Mouse (Mus musculus): ENCODE results near the gene Cfap73. TPM values are rescaled to one million over a fixed set of nuclear protein-coding genes. Genes with fewer than 3 reads are reported as not detected.
A peak's percentile ranks its signal among the peaks of the same experiment; 100 is the strongest.

The Cfap73 gene
- total RNA-seq, 1 experiment from 2014 or later: 3.1 TPM

DNA sequence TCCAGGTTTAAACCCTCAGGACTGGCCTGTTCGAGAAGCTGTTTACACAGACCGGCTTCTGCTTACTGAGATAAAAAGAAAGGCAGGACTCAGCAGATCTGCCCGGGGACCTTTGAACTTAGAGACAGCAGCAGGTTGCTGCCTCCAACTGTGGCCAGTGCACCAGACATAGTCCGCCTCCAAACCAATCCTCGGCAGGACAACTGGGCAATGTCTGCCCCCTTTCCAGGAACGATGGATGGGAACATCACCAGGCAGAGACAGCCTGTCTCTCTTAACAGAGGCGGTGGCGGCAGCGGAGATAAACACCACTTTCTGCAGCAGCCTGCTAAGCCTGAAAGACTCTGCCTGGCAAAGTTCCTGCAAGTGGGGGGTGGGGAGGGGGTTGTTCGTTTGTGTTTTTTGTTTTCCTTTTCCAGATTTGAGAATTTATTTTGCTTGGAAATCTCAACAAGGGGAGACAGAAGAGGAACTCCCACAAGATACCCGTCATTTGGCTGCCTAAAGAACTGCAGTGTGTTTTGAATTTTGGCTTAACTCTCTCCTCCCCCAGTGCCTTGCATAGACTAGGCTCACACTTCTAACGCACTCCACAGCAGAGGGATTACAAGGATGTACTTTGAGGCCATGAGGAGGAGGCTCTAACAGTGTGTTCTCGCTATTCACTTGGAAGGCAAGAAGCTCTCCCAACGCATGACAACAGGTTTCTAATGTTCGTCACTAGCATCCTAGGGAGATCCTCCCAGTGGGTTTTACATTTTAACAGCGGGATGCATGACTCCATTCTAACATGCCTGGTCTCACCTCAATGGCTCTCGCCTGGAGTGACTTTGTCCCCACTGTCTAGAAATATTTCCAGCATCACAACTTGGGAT lies 47.1 kb downstream of the Cfap73 start:
- DNase-seq: no peak

DNA sequence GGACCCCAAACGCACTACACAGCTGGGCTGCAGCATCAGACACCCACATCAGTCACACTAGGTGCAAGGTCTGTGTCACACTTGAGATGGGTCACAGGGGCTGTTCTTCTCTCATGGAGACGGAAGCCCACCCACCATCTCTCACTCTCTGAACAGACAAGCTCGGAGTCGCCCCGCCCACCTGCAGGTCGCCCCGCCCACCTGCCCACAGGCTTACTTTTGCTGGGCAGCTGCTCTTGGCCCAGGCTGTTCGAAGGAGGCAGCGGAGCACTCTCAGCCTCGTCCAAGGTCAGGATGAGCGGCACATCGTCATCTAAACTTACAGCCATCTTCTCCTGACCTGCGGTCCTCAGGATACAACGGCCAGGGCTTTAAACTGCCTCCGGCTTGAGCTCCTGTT lies 49.1 kb downstream of the Cfap73 start:
- DNase-seq: no peak

DNA sequence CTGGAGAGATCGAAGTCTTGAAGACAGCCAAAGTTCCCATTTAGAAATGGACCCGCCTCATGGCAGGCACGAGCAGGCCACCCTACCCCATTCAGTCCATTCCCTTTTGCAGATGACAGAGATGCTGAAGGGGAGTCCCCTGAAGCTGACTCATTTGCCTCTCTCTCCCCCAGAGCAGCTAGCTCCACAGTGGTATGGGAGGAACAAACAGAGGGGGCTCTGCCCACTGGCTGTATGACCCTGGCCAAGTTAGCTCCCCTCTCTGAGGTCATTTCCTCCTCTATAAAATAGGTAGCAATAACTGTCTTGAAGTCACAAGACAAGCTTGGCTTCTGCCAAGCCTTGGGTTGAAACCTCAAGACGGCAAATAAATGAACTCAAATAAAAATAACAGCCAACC lies 50.5 kb downstream of the Cfap73 start:
- DNase-seq: no peak

DNA sequence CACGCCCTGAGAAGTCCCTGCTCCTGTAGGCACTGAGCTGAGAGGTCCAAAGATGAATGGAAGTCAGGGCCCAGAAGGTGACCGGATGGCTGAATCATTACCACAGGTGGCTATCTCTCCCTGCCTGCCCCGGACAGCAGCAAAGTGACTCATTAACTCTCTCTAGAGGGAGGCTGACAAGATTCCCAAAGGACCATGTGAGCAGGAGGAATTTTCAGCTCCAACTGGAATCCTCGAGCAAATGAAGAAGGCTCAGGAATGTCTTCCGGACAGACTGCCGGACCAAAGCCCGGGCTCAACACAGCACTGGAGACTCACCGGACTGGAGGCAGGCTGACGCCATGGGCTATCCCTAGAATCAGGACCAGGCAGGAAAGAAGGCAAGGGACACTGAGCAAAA lies 52.0 kb downstream of the Cfap73 start:
- no peak for DNase-seq

DNA sequence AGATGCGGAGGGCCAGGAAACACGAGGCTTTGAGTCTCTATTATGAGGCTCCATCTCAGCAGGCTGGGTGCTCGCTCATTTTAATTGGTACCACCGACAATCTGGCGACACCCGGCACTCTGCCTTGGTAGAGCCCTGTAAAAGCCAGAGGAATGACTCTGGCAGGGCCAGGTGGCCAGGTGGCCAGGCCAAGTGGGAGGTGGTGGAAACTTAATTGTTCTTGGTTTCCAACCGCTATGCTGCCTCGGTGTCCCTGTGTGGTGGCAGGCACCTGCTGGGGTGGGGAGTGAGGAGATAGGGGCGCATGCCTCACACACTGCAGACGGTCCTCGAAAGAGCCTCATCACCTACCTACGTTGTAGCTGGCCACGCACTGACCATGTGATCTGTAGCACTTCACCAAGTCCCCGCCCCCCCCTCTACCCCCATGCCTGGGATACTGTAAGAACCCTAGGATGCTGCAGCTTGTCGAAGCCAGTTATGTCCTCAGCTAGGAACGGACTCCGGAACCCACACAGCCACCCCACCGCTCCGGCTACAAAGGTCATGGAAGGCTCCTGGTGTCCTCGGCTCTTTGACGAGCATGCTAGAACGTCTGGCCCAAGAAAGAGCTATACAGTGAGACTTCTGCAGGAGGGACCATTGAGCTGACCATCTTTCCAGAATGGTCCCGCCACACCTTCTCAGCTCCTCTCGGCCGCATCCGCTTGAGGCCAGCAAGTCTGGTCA lies 54.0 kb downstream of the Cfap73 start:
- DNase-seq: no peak

DNA sequence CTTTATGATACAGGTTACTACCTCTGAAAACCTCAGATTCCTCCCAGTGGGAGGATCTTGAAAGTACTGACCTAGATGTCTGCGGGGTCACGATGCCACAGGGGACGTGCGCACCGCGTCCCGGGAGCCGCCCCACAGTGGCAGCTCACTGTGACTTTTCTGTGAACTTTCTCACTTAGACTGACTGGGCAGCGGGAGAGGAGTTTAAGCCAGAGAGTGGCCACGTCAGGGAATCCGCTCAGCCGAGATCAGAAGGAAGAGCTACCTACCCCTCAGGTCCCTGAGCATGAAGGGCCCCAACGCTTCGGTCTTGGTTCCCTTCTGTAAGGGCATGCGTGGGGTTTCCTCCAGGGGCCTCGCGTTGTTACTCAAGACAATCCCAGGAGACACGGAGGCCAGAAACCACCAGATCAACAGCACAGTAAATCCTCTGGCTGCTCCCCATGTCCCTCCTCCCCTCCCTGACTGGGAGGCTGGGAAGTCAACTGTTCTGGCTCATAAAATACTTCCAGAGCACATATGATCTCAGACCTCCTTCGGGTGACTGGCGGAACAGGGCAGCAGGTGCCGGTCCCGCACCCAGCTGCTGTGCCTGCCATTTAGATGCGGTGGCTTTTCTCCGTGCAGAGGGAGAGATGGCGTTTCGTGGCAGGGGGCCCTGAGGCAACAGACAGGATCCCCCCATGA lies 54.7 kb downstream of the Cfap73 start:
- peak; percentile 39 for DNase-seq

DNA sequence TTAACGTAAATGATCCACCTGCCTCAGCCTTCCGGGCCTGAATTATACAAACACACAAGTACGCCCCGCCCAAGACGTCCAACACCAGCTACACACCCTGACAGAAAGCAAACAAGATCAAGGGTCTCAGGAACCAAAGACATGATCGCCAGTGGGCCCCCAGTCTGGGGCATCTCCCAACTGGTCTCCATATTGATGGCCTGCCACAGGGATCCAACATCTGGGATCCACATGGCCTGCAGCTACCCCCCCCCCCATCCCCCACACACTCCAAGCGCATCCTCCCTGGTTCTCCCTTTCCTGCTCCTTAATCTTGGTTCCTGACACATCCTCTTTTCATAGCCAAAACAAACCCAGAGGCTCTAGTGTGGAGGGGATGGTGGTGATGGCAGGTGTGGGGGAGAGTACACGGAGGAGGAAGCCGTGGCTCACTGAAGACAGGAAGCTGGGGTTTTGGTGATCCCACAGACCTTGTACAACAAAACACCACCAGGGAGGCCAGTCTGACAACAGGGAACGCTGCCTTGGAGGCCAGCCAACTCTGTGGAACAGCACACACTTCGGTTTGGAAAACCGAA lies 55.4 kb downstream of the Cfap73 start:
- DNase-seq: peak; percentile 68

Other genes with a start within 250 kb of the Cfap73 start
- gene Lhx5, start 202.5 kb downstream of the Cfap73 start, total RNA-seq (2021): not detected in 2 replicates
- 65.0 and 99.0 TPM in 2 replicates for gene Sdsl, start 161.4 kb downstream of the Cfap73 start, total RNA-seq (2021)
- 2.9 TPM in 1 of 2 replicates, not detected in the other for gene Sds, start 157.7 kb downstream of the Cfap73 start, total RNA-seq (2021)
- 76.4 and 93.3 TPM in 2 replicates for gene Plbd2, start 130.6 kb downstream of the Cfap73 start, total RNA-seq (2021)
- 34.5 and 55.3 TPM in 2 replicates for gene Slc8b1, start 123.1 kb downstream of the Cfap73 start, total RNA-seq (2021)
- gene Tpcn1, start 45.6 kb downstream of the Cfap73 start, total RNA-seq (2021): 40.2 and 42.4 TPM in 2 replicates
- gene Iqcd, start 45.2 kb downstream of the Cfap73 start, total RNA-seq (2021): 0.57 and 0.67 TPM in 2 replicates
- 15.9 and 17.5 TPM in 2 replicates for gene Rita1, start 21.6 kb downstream of the Cfap73 start, total RNA-seq (2021)
- 50.5 and 54.7 TPM in 2 replicates for gene Ddx54, start 21.5 kb downstream of the Cfap73 start, total RNA-seq (2021)
- gene Rasal1, start 14.6 kb upstream of the Cfap73 start, total RNA-seq (2021): 19.6 and 20.0 TPM in 2 replicates
- 11.0 and 11.8 TPM in 2 replicates for gene Dtx1, start 77.7 kb upstream of the Cfap73 start, total RNA-seq (2021)
- 0.67 and 0.95 TPM in 2 replicates for gene Oas2, start 115.6 kb upstream of the Cfap73 start, total RNA-seq (2021)
- gene Oas3, start 143.4 kb upstream of the Cfap73 start, total RNA-seq (2021): 0.64 TPM in 1 of 2 replicates, not detected in the other
- not detected in 2 replicates for gene Oas1e, start 161.3 kb upstream of the Cfap73 start, total RNA-seq (2021)
- gene Oas1c, start 178.3 kb upstream of the Cfap73 start, total RNA-seq (2021): 1.3 and 1.5 TPM in 2 replicates
- not detected in 2 replicates for gene Oas1f, start 213.1 kb upstream of the Cfap73 start, total RNA-seq (2021)
- not detected in 2 replicates for gene Oas1h, start 227.2 kb upstream of the Cfap73 start, total RNA-seq (2021)